Mouse (Mus musculus): ENCODE measurements around the gene Pxmp4. TPM values are rescaled to one million over a fixed set of nuclear protein-coding genes. Genes with fewer than 3 reads are reported as not detected.

Gene Pxmp4
- polyA plus RNA-seq, 1 experiment from 2014 or later, result 13.5 TPM

- H3K4me2 ChIP-seq (ENCODE audit: low read depth, severe bottlenecking), result no peak overlapping the region
- H3K4me3 ChIP-seq (ENCODE audit: low read depth, low read length), result no peak overlapping the region
- no peak for DNase-seq (ENCODE audit: low spot score)
- no peak for ATAC-seq (ENCODE audit: insufficient number of reproducible peaks, low FRiP score, low TSS enrichment, low read depth)
- H3K4me1 ChIP-seq (ENCODE audit: control insufficient read depth, insufficient read depth, low read length), result no peaks in the 10 kb centered on the region
- peaks cover 13% of the 10 kb centered on the region for H3K36me3 ChIP-seq (ENCODE audit: control insufficient read depth, insufficient read depth, low read length)
- H3K9me3 ChIP-seq (ENCODE audit: control insufficient read depth, low read length), result no peaks in the 10 kb centered on the region
- no peak overlapping the region for H3K9ac ChIP-seq (ENCODE audit: low read length)
- WGBS, result 80% methylated on average over 3 of the region's 3 CpGs
- H3K27ac ChIP-seq (replicated peaks; ENCODE audit: low read depth, low read length), result no peak overlapping the region
- no peaks in the 10 kb centered on the region for H3K27me3 ChIP-seq (ENCODE audit: control insufficient read depth, insufficient read depth, low read length)
Measured at GRCm38 (mm10) chr2:154539720-154540119, 63.8 kb downstream of the Pxmp4 start.

- Histone ChIP-seq H3K4me3 (ENCODE audit: low read depth, low read length) (no peak overlapping the region), H3K9ac (ENCODE audit: low read length) (no peak overlapping the region), H3K27ac (replicated peaks; ENCODE audit: low read depth, low read length) (no peak overlapping the region), H3K4me2 (ENCODE audit: low read depth, severe bottlenecking) (no peak overlapping the region), H3K4me1 (ENCODE audit: control insufficient read depth, insufficient read depth, low read length) (no peaks in the 10 kb centered on the region), H3K9me3 (ENCODE audit: control insufficient read depth, low read length) (no peaks in the 10 kb centered on the region), H3K36me3 (ENCODE audit: control insufficient read depth, insufficient read depth, low read length) (peaks cover 14% of the 10 kb centered on the region), H3K27me3 (ENCODE audit: control insufficient read depth, insufficient read depth, low read length) (no peaks in the 10 kb centered on the region)
- 68% methylated on average over 3 of the region's 3 CpGs for WGBS
- DNase-seq (ENCODE audit: low spot score), result no peak
- ATAC-seq (ENCODE audit: insufficient number of reproducible peaks, low FRiP score, low TSS enrichment, low read depth), result no peak
Measured at GRCm38 (mm10) chr2:154538710-154539109, 64.8 kb downstream of the Pxmp4 start.

- Histone ChIP-seq H3K4me1 (ENCODE audit: control insufficient read depth, insufficient read depth, low read length) (no peaks in the 10 kb centered on the region), H3K27ac (replicated peaks; ENCODE audit: low read depth, low read length) (no peak overlapping the region), H3K27me3 (ENCODE audit: control insufficient read depth, insufficient read depth, low read length) (no peaks in the 10 kb centered on the region), H3K4me3 (ENCODE audit: low read depth, low read length) (no peak overlapping the region), H3K9ac (ENCODE audit: low read length) (no peak overlapping the region), H3K4me2 (ENCODE audit: low read depth, severe bottlenecking) (no peak overlapping the region), H3K9me3 (ENCODE audit: control insufficient read depth, low read length) (no peaks in the 10 kb centered on the region), H3K36me3 (ENCODE audit: control insufficient read depth, insufficient read depth, low read length) (peaks cover 14% of the 10 kb centered on the region)
- 74% methylated on average over 2 of the region's 2 CpGs for WGBS
- ATAC-seq (ENCODE audit: insufficient number of reproducible peaks, low FRiP score, low TSS enrichment, low read depth) (no peak), DNase-seq (ENCODE audit: low spot score) (no peak)
Measured at GRCm38 (mm10) chr2:154538310-154538709, 65.2 kb downstream of the Pxmp4 start.

Other genes with a start within 250 kb of the Pxmp4 start
- 19.8 and 20.3 TPM in 2 replicates for gene Cdk5rap1, start 230.7 kb downstream of the Pxmp4 start, polyA plus RNA-seq (2014; fragmentation: Nextera tagmentation; extraction: Ambion mirVana)
- 1.7 and 2.2 TPM in 2 replicates for gene Snta1, start 195.6 kb downstream of the Pxmp4 start, polyA plus RNA-seq (2014; fragmentation: Nextera tagmentation; extraction: Ambion mirVana)
- 44.1 and 52.7 TPM in 2 replicates for gene Cbfa2t2, start 167.2 kb downstream of the Pxmp4 start, polyA plus RNA-seq (2014; fragmentation: Nextera tagmentation; extraction: Ambion mirVana)
- 0.95 and 1.0 TPM in 2 replicates for gene 1700003F12Rik, start 56.6 kb downstream of the Pxmp4 start, polyA plus RNA-seq (2014; fragmentation: Nextera tagmentation; extraction: Ambion mirVana)
- gene Actl10, start 51.9 kb downstream of the Pxmp4 start, polyA plus RNA-seq (2014; fragmentation: Nextera tagmentation; extraction: Ambion mirVana), result 0.19 and 0.20 TPM in 2 replicates
- 1.4 and 1.5 TPM in 2 replicates for gene Necab3, start 44.8 kb downstream of the Pxmp4 start, polyA plus RNA-seq (2014; fragmentation: Nextera tagmentation; extraction: Ambion mirVana)
- gene E2f1, start 33.8 kb downstream of the Pxmp4 start, polyA plus RNA-seq (2014; fragmentation: Nextera tagmentation; extraction: Ambion mirVana), result 8.9 and 10.9 TPM in 2 replicates
- gene Zfp341, start 9.6 kb upstream of the Pxmp4 start, polyA plus RNA-seq (2014; fragmentation: Nextera tagmentation; extraction: Ambion mirVana), result 0.91 and 1.2 TPM in 2 replicates
- gene 4930519P11Rik, start 9.7 kb upstream of the Pxmp4 start, polyA plus RNA-seq (2014; fragmentation: Nextera tagmentation; extraction: Ambion mirVana), result 0.43 and 0.67 TPM in 2 replicates
- 12.8 and 13.7 TPM in 2 replicates for gene Chmp4b, start 48.0 kb upstream of the Pxmp4 start, polyA plus RNA-seq (2014; fragmentation: Nextera tagmentation; extraction: Ambion mirVana)
- not detected in 2 replicates for gene Gm14214, start 166.3 kb upstream of the Pxmp4 start, polyA plus RNA-seq (2014; fragmentation: Nextera tagmentation; extraction: Ambion mirVana)
- gene Raly, start 187.4 kb upstream of the Pxmp4 start, polyA plus RNA-seq (2014; fragmentation: Nextera tagmentation; extraction: Ambion mirVana), result 72.8 and 119 TPM in 2 replicates
- gene a, start 187.7 kb upstream of the Pxmp4 start, polyA plus RNA-seq (2014; fragmentation: Nextera tagmentation; extraction: Ambion mirVana), result 13.8 and 17.7 TPM in 2 replicates